Mouse (Mus musculus): Measurements from ENCODE around the gene Gm17660.

- TF ChIP-seq EP300 (IDR thresholded peaks at IDR 0.05; ENCODE audit: low read depth) (peak; percentile 90), CTCF (IDR thresholded peaks at IDR 0.05; ENCODE audit: low read depth) (no peak)
Measured at GRCm38 (mm10) chr5:104054938-104055337, 22.5 kb downstream of the Gm17660 start.
